Mouse (Mus musculus): ENCODE results near the gene Armh4. TPM values are rescaled to one million over a fixed set of nuclear protein-coding genes. Genes with fewer than 3 reads are reported as not detected.

The Armh4 gene
- 1.7 and 2.1 TPM in 2 replicates for polyA plus RNA-seq (2012; rRNA removed)

GRCm38 (mm10) chr14:49782715-49783531, at the start of gene Armh4:
Armh4 (minus strand) TSS chr14:49783383.

Other genes with a start within 250 kb of the Armh4 start
- not detected in 2 replicates for gene Olfr722, start 118.6 kb upstream of the Armh4 start, polyA plus RNA-seq (2012; rRNA removed)
- gene Olfr723, start 148.4 kb upstream of the Armh4 start, polyA plus RNA-seq (2012; rRNA removed): not detected in 2 replicates
- gene Olfr724, start 179.9 kb upstream of the Armh4 start, polyA plus RNA-seq (2012; rRNA removed): not detected in 2 replicates